Mouse (Mus musculus) left cerebral cortex, adult 2 months (tissue): ENCODE data around the gene Vmn1r220. TPM values are rescaled to one million over a fixed set of nuclear protein-coding genes. Genes with fewer than 3 reads are reported as not detected.
"Not testable (repeated sequence)": the region's sequence is repeated elsewhere in the genome, so short reads cannot be mapped to it uniquely, and the experiment has no call there.

ENCODE experiments used
- DNase-seq, 2 experiments: peaks; one replicate each; pipeline ENCODE4 v3.0.0; 2021 to 2022; ENCODE audit warnings: low spot score in 2 of 2, mixed read lengths in 1 of 2; ENCODE audit errors: extremely low spot score in 1 of 2
- H3K27ac ChIP-seq: fragments of 200-600 bp; 2 replicates; pipeline ENCODE4 v1.8.1; 2022
- H3K4me3 ChIP-seq: fragments of 200-600 bp; 2 replicates; pipeline ENCODE4 v1.8.1; 2022
- CTCF ChIP-seq: fragments of 200-600 bp; IDR thresholded peaks from 2 replicates; pipeline ENCODE4 v1.8.1; 2022; ENCODE audit warnings: antibody characterized with exemption, mild to moderate bottlenecking, moderate library complexity
- intact Hi-C: fragments of 180-260 bp; cut with DNase I; formaldehyde crosslinking; loops from one replicate; pipeline ENCODE4 v1.15.1; 2025
- long read RNA-seq, 2 experiments: library from polyadenylated mRNA; stranded (forward); transcript quantifications; one replicate each; pipeline ENCODE4 v2.0.0; 2021; ENCODE audit warnings: borderline mapping rate in 2 of 2
- total RNA-seq, 2 experiments: library from RNA; stranded (reverse); gene quantifications; 2 replicates each; pipeline ENCODE4 v1.2.3; 2021

Vmn1r220 gene
- total RNA-seq, result not detected
- long read RNA-seq, experiment 1, result 0 reads
- long read RNA-seq, experiment 2, result 0 reads

GRCm38 (mm10) chr13:23187875-23188274 lies at the start of gene Vmn1r220:
Gene Vmn1r220, minus strand, starts transcription at chr13:23187975.
- TF ChIP-seq CTCF, result no peak
- H3K4me3 ChIP-seq, result no peak within 1 kb of the TSS
- no peak within 1 kb of the TSS for H3K27ac ChIP-seq
- no peak for DNase-seq
- intact Hi-C loops, result no loop called here

- intact Hi-C loops, H3K4me3 ChIP-seq, DNase-seq, H3K27ac ChIP-seq: not testable (repeated sequence)
Observed at GRCm38 (mm10) chr13:23235847-23236246, 48.1 kb upstream of the Vmn1r220 start, which contains the start of gene Vmn1r222. Gene Vmn1r222, minus strand, starts transcription at chr13:23235947.

GRCm38 (mm10) chr13:23213827-23214226 lies 26.1 kb upstream of the Vmn1r220 start, which contains the start of gene Vmn1r221:
Gene Vmn1r221, plus strand, starts transcription at chr13:23214127.
- H3K4me3 ChIP-seq, H3K27ac ChIP-seq, intact Hi-C loops, DNase-seq: not testable (repeated sequence)

- DNase-seq, intact Hi-C loops, H3K27ac ChIP-seq, H3K4me3 ChIP-seq: not testable (repeated sequence)
Observed at GRCm38 (mm10) chr13:23203885-23204284, 16.1 kb upstream of the Vmn1r220 start.

DNA sequence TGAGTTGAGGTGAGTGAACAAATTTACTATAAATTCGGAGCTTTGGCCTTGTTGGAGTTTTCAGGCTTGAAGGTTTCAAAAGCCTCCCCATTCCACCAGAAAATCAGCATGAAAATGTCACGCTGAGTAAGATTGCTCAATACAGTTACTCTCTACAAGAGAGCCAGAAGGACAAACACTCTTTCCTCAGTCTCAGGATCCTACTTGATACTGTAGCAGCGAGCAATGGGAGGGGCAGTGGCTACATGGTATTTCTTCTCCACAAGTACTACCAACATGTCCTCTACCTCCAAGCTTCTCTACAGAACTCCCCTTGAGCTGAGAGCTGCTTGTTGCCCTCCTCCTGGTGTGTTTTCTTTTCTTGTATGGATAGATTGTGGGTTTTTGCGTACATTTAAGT lies 21.3 kb downstream of the Vmn1r220 start:
- H3K4me3 ChIP-seq, DNase-seq, H3K27ac ChIP-seq, intact Hi-C loops: not testable (repeated sequence)

DNA sequence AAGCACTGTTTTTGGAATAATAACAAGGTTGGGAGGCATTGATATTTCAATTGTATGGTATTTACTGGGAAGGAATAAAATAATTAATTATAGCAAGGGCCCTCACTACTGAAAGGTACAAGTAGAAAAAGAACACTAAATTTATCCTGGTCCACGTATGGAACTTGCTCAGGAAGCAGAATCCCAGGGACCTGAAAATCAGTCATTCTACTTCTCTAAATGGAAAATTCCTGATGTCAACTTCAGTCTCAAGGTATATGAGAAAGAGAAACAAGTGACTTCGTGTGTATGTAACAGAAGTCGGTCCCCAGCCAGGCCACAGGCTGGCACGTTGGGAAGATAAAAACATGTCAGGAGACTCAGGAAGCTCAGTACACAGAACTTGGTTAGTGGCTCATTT lies 28.8 kb downstream of the Vmn1r220 start, which contains the start of gene Vmn1r219:
Vmn1r219 (plus strand) TSS at position 301 of the 400 bp plus-strand sequence.
- H3K27ac ChIP-seq, result no peak within 1 kb of the TSS
- TF ChIP-seq CTCF, result no peak
- DNase-seq, result no peak
- intact Hi-C loops, result no loop called here
- no peak within 1 kb of the TSS for H3K4me3 ChIP-seq

DNA sequence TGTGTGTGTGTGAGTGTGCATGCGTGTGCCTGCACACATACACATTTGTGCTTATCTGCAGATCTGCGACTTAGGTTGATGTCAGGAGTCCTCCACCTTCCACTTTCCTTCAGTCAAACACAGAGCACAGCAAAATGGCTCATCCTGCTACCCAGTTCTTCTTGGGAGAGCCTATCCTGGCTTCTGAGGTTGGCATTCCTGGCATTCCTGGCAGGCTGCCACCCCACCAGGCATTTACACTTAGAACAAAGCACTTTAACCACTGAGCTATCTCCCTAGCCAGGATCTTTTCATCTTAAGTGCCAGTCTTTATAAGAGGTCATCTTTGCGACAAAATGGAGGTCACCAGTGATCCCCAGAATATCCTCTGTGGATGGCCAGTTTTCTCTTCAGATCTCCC lies 29.9 kb downstream of the Vmn1r220 start:
- TF ChIP-seq CTCF, result no peak
- intact Hi-C loops, result no loop called here
- no peak overlapping the region for H3K27ac ChIP-seq

GRCm38 (mm10) chr13:23138880-23139279 lies 48.9 kb downstream of the Vmn1r220 start:
- Histone ChIP-seq H3K4me3 (no peak overlapping the region), H3K27ac (no peak overlapping the region)
- TF ChIP-seq CTCF, result no peak
- DNase-seq, result no peak
- intact Hi-C loops, result no loop called here

More for the DNA sequence above, 29.9 kb downstream of the Vmn1r220 start:
- DNase-seq, result no peak
- H3K4me3 ChIP-seq, result no peak overlapping the region

DNA sequence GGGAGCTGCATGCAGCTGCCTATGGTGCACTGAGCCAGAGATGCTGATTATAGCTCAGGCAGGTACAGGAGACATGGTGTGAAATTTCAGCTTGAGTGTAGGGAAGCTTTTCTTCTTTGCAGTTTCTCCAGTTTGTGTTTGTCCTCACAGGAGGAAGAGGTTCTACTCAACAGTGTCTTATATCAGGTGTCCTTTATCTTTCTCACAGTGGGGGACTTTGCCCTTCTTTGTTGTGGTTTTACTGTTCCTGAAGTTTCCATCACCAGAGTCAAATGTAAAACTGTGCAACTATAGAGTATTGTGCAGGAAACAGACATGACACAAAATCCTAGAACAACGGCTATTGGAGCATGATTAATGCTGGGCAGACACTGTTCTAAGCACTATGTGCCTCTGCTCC lies 54.3 kb downstream of the Vmn1r220 start:
- DNase-seq, result no peak
- Histone ChIP-seq H3K27ac (no peak overlapping the region), H3K4me3 (no peak overlapping the region)
- TF ChIP-seq CTCF, result no peak
- intact Hi-C loops, result no loop called here

- intact Hi-C loops, result no loop called here
- TF ChIP-seq CTCF, result no peak
- no peak within 1 kb of the TSS for H3K27ac ChIP-seq
- H3K4me3 ChIP-seq, result no peak within 1 kb of the TSS
- no peak for DNase-seq
Observed at GRCm38 (mm10) chr13:23133099-23133498, 54.7 kb downstream of the Vmn1r220 start, which contains the start of gene Vmn1r218. Gene Vmn1r218, plus strand, starts transcription at chr13:23133155.

Other genes starting within 250 kb of the Vmn1r220 start
- gene Vmn1r213, start 180.3 kb downstream of the Vmn1r220 start, total RNA-seq, result not detected
- gene Vmn1r214, start 157.6 kb downstream of the Vmn1r220 start, total RNA-seq, result not detected
- gene Vmn1r215, start 120.0 kb downstream of the Vmn1r220 start, total RNA-seq, result not detected
- gene Vmn1r217, start 69.7 kb downstream of the Vmn1r220 start, total RNA-seq, result not detected
- gene Vmn1r218, start 54.8 kb downstream of the Vmn1r220 start, total RNA-seq, result not detected
- gene Vmn1r219, start 28.7 kb downstream of the Vmn1r220 start, total RNA-seq, result not detected
- gene Vmn1r221, start 26.2 kb upstream of the Vmn1r220 start, total RNA-seq, result not detected
- not detected for gene Vmn1r222, start 48.0 kb upstream of the Vmn1r220 start, total RNA-seq
- gene Vmn1r223, start 59.2 kb upstream of the Vmn1r220 start, total RNA-seq, result not detected
- gene Zfp322a, start 181.2 kb upstream of the Vmn1r220 start, total RNA-seq, result 10 to 100 TPM; 29.8 to 33.3 TPM
- 1 to 10 TPM; 8.9 to 9.8 TPM for gene Abt1, start 235.9 kb upstream of the Vmn1r220 start, total RNA-seq